Mouse (Mus musculus) retina, postnatal 7 days (tissue): ENCODE data around the gene Itga3.
A peak's percentile ranks its signal among the peaks of the same experiment; 100 is the strongest.

Experiments
- DNase-seq: peaks from one replicate; pipeline ENCODE4 v3.0.0-alpha.2; 2012; ENCODE audit warnings: low read depth, low spot score

Itga3 gene

GRCm38 (mm10) chr11:95071266-95071665 lies 5.3 kb downstream of the Itga3 start:
- DNase-seq, result no peak

- no peak for DNase-seq
Observed at GRCm38 (mm10) chr11:95070140-95071107, 6.2 kb downstream of the Itga3 start.

GRCm38 (mm10) chr11:95069226-95069957 lies 7.2 kb downstream of the Itga3 start:
- no peak for DNase-seq

GRCm38 (mm10) chr11:95056768-95057501 lies 19.7 kb downstream of the Itga3 start:
- peak; percentile 71 for DNase-seq

- no peak for DNase-seq
Observed at GRCm38 (mm10) chr11:95053062-95053461, 23.5 kb downstream of the Itga3 start.

- DNase-seq, result peak; percentile 65
Observed at GRCm38 (mm10) chr11:95046980-95047680, 29.5 kb downstream of the Itga3 start.

- DNase-seq, result no peak
Observed at GRCm38 (mm10) chr11:95044185-95044870, 32.3 kb downstream of the Itga3 start.

- DNase-seq, result no peak
Observed at GRCm38 (mm10) chr11:95043608-95044007, 33.0 kb downstream of the Itga3 start.

- no peak for DNase-seq
Observed at GRCm38 (mm10) chr11:95043060-95043459, 33.5 kb downstream of the Itga3 start.

- peak; percentile 79 for DNase-seq
Observed at GRCm38 (mm10) chr11:95042096-95042495, 34.5 kb downstream of the Itga3 start.

GRCm38 (mm10) chr11:95041139-95041609 lies 35.4 kb downstream of the Itga3 start, which contains the start of gene Pdk2:
Pdk2 (minus strand) TSS chr11:95041354.
- peak; percentile 92 for DNase-seq

GRCm38 (mm10) chr11:95040491-95041138 lies 36.0 kb downstream of the Itga3 start:
- peak; percentile 60 for DNase-seq

GRCm38 (mm10) chr11:95039766-95040165 lies 36.8 kb downstream of the Itga3 start:
- DNase-seq, result no peak

GRCm38 (mm10) chr11:95038818-95039655 lies 37.6 kb downstream of the Itga3 start:
- DNase-seq, result no peak

- DNase-seq, result no peak
Observed at GRCm38 (mm10) chr11:95038156-95038817, 38.3 kb downstream of the Itga3 start.

- DNase-seq, result no peak
Observed at GRCm38 (mm10) chr11:95037306-95037705, 39.3 kb downstream of the Itga3 start.

- DNase-seq, result no peak
Observed at GRCm38 (mm10) chr11:95036521-95036920, 40.1 kb downstream of the Itga3 start.

- no peak for DNase-seq
Observed at GRCm38 (mm10) chr11:95034902-95035301, 41.7 kb downstream of the Itga3 start.
